Mouse (Mus musculus) c-Kit-positive CD71-positive TER-119-positive erythroid progenitor cells, embryonic 14.5 days (primary cell): ENCODE results near the gene E2f7.

Experiments
- DNase-seq: peaks from one replicate; pipeline ENCODE4 v3.0.0-alpha.2; 2013; ENCODE audit warnings: low spot score

E2f7 gene

DNA sequence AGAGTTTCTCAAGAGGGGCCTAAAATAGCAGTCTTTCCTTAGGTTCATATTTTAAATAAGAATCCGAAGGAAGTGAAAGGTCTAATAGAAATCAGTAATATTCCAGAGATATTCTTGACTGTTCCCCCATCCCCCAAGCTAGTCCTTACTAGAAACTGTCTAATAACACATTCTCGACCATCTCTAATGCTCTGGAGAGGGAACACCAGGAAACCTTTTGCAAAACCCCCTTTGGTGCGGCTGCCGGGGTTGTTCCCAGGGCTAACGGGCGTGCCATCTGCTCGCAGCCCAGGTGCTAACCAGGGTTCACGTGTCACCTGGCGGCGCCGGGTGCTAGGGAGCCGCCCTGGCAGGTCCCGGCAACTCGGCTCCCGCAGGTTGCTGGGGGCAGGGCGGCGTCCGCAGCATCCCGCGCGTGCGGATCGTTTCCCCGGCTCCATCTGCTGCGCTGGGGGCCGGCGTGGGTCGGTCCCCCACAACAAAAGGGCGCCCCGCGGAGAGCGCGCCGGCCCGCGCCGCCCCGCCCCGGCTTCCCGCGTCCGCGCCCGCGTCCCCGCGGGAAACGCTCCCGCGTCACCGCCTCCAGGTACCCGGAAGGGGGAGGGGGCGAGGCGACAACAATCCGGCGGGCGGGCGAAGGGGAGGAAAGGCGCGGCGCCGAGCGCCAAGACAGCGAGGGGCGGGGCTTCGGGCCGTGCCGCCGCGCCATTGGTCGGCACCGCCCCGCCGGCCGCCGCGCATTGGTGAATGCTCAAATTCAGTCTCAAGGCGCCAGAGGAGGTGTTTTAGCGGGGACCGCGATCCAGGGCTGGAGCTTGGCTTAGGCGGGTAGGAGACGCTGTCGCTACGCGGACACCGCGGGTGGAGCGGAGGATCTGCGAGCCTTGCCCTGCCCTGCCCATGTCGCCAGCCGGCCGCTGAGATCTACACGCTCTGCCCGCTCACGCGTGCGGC, at the start of gene E2f7:
TSS of gene E2f7 (plus strand) at position 754 of the 954 bp plus-strand sequence.
- peak; percentile 86 for DNase-seq

DNA sequence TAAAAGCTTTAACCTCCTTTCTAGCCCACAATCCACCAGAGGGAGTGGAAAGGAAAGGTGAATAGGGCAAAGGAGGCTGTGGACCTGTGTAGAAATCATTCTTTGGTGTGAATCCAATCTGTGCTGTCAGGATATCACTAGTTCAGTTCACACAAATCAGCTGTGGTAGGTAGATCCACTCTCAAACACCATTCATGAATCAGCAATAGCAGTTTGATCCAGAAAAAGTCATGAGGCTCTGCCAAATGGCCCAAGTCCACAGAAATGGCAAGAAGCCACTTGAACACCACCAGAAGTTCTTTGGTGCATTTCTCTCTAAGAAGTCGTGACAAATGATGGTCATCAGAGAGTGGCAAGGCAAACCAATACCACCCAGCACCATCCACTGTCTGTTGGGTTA, 44.0 kb upstream of the E2f7 start:
- DNase-seq: no peak

DNA sequence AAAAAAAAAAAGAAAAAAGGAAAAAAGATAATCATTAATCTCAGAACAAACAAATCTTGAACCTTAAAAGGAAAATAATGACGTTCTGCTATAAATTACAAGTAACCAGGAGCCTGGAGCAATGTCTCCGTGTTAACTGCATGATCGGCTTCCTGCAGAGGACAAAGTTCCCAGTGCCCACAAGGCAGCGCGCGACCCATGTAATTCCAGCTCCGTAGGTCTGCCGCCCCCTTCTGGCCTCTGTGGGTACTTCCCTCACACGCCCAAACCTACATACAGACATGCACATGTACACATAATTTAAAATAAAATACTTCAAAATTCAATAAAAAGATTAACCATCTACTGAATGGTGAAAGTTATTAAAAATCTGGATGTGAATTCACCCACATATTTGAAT, 39.6 kb upstream of the E2f7 start:
- DNase-seq: peak; percentile 6

DNA sequence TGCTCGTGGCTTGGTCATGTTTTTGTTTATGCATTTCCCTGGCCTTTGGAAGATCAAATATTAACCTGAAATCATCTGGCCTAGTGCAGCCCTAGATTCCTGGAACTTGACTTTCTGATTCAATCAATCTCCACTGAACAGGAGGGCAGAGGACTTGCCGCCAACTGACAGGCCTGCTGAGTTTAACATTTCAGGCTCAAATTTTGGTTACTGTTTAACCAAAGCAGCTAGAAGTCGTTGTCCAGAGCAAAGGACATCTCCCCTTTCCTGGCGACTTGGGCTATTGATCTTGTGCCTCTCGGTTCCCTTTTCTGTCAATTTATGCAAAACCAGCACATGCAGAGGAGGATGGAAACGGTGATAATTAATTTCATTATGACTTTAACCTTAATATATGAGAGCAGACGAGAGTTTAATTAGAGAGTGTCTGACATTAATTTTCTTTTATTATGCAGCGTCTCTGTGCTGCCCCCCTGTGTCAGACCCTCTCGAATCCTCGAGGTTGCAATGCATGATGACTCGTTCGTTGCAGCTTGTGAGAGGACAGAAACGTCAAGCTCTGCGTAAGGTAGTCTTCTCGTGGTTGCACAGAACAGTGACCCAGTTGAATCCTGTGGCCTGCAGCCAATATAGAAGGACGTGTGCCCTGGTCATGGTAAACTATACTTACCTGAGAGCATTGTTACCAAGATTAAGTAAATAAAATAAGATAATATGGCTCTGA, 37.7 kb upstream of the E2f7 start:
- DNase-seq: no peak

DNA sequence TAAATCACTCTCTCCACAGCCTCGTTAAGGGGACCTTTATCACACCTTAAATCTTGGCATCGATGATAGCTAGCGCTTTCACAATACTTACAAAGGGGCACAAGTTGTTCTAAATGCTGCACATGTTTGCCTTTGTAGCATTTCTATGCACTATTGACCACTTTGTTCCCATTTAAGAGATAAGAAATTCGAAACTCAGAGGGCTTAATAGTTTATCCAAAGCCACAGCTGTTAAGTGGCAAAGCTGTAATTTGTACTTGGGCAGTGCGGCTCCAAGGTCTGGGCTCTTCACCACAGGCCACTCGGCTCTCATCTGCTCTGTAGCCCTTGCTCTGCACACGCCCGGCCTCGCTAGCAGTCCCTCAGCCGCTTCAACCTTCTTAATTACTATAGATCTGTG, 28.4 kb upstream of the E2f7 start:
- DNase-seq: no peak

DNA sequence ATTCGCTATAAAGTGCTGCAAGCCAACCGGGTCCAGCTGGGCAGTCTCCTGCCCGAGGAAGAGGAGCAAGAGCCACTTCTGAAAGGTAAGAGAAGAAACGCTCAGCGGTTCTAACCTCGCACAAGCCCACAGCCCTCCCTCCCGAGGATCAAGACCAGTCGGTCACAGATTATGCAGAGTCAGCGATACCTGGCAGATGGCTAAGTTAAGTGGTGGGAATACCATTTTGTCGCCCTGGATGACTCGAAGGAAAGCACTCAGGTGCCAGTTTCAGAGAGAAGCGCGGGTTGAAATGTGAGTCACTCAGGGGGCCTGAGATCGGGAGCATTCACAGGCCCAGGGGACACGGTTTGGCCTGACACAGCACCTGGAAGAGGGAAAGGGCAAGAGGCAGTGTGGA, 18.8 kb upstream of the E2f7 start:
- no peak for DNase-seq

DNA sequence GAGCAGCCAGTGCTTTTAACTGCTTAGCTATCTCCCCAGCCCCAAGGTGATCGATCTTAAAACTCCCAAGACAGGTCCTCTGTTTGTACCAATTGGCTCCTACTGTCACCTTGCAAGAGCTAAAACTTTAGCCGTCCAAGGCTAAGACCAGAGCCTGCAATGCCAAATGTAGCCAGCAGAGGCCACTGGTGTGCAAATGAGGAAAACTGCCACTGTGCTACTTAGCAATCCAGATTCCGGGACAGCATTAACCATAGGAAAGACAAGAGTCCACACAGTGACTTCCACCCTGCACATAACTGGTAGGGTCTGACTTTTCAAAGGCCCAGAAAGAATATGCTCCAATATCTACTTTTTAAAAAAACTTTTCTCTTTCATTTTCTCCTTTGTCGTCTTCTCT, 17.4 kb upstream of the E2f7 start:
- DNase-seq: peak; percentile 49

DNA sequence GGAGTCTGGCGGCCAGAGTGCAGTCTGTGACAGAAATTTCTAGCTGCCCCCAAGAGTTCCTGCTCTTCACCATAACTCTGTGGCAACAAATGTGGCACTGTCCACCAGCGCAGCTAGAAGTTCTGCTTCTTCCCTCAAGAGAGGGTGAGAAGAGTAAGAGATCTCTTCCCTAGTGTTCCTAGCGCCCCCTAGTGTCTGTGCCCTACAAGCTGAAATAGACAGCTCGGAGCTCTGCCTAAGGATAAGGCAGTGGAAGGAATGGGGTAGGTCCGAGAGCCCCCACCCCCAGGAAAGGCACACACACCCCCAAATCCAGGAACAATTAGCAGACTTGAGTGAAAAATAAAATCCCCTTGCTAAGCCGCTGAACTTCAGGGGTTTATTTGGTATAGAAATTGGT, 11.9 kb upstream of the E2f7 start:
- DNase-seq: peak; percentile 53

DNA sequence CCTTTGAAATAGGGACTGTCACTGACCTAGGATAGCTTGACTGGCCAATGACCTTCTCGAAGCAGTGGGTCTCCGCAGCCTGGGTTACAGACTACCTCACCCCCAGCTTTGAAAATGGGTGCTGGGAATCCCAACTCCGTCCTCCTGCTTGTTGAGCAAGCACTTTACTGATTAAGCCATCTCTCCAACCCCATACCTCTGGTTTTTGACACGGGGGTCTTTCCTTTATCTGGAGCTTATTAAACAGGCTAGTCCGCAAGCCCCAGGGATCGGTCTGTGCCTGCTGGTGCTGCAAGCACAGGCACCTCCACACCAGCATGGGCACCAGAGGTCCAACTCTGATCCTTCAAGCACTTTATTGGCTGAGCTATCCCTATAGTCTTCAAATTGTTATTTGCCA, 1.5 kb upstream of the E2f7 start:
- no peak for DNase-seq

DNA sequence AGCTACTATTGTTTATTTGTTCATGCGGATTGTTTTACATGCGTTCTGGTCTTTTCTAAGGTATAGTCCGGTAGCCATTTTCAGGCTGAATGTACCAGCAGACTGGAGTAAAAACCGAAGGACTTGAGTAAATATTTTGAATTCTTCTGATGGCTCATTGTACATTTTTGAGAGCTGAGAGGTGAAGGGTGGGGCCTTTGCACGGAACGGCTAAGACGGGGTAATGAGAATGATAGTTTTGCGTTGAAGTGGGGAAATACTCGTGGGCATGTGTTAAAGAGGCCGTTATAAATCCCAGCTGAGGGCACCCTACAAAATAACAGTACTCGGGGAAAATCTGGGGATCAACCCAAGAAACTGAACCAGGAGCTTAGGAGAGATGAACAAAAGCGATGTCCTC, 1.1 kb upstream of the E2f7 start:
- no peak for DNase-seq

DNA sequence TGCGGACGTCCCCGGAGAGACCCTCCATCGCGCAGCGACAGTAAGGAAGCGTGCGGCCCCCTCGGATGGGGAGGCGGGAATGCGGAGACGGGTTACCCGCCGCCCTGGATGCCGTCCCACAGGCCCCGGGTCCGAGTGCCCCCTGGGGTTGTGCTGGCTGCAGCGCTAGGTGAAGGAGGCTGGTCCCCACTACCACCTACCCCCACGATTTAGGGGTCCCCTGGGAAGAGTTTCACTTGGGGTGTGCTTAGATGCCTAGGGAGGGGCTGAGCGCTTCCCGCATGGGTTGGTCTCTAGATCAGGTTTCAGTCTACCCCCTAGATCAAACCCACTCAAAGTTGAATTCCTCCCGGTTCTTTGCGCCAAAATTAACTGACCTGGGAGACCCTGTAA, 397 bp downstream of the E2f7 start:
- DNase-seq: peak; percentile 15

DNA sequence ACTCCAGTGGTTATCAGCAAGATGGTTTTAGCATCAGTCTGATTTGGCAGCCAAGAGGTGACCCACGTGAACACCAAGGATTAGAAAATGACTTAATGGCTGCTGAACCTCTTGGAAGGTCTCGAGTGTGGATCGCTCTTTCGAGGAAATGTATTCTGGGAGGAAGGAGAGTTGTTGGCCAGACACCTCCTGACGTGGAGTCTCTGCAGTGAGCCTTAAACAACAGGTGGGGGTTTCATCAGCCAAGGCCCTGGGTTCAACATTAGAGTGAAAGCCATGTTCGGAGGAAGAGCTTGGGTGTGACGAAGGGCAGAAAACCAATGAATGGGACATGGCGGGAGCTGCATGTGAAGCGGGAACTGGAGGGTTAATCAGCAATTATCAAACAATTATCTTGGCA, 3.8 kb downstream of the E2f7 start:
- no peak for DNase-seq

DNA sequence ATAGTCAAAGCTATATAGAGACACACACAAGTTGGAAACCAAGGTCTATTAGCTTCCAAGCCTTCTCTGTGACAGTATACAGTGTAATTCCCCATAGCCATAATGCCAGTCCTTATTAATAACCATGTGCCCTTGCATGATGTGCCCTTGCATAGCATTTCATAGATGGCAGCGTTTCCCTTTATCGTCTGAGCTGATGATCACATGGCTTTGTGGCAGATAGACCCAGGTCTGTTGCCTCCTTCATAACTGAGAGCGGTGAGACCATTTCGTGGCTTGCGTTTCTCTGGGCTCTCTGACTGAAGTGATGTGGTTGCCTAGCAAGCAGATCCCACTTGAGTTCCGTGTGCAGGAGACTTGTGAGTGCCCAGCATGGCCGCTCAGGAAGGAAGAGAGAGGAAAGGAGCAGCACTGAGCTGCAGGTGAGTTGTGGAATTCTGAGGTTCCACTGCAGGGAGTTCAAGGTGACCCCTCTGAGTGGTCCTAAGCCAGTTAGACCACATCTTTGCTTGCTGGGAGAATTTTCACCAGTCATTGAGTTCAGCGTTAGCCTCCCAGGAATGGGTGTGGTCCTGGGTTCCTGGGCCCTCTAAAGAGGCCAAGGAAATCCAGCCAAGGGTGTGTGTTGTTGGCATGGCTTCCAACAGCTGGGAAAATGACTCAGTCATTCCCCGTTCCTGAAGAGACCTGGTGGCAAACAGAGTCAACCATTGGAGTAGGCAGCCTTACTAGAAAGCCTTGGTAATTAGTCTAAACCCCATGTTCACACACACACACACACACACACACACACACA, 4.5 kb downstream of the E2f7 start:
- no peak for DNase-seq

DNA sequence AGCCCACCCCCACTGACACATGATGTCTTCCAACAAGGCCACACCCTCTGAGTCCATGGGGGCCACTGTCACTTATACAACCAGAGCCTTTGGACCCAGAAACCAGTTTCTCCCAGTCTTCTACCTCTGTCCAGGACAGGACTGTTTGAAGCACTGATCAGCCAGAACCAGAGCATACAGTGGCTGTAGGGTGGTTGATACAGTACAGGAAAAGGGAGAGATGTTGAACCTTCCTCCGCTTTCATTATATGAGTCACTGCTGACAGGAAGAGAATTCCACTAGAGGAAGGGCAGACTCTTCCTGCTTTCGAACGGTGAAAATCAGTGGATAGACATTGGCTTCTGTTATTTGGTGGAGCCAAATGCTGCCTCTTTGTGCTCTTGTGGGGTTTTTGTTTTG, 7.6 kb downstream of the E2f7 start:
- DNase-seq: no peak

DNA sequence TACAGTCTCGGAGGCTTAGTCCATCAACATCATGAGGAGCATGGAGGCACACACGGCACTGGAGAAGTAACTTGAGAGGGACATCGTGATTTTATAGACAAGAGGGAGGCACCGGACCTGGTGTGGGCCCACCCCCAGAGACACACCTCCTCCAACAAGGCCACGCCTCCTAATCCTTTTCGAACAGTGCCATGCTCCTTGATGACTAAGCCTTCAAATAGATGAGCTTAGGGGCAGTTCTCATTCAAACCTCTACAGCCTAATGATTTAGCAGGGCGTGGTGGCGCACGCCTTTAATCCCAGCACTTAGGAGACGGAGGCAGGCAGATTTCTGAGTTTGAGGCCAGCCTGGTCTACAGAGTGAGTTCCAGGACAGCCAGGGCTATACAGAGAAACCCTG, 10.3 kb downstream of the E2f7 start:
- DNase-seq: no peak

DNA sequence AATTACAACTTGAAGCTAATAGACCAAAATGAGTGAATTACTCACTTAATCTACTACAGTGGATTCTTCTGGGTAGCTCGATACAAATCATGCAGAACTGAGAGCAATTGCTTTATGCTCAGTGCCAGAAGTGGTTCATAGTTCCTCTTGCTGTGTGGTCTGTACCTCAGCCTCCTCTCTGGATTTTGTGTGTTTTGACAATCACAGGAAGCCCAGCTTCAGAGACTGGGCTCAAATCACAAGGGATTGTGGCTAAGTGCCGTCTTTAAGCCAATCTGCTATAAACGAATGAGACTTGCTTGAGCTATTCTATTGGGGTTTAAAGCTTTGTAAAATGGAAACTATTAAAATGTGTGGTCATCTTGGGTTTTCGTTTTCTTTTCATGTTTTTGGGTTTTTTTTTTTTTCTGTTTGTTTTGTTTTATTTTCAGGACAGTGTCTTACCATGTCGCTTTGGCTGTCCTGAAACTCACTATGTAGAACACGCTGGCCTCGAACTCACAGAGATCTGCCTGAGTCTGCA, 11.1 kb downstream of the E2f7 start:
- DNase-seq: no peak

DNA sequence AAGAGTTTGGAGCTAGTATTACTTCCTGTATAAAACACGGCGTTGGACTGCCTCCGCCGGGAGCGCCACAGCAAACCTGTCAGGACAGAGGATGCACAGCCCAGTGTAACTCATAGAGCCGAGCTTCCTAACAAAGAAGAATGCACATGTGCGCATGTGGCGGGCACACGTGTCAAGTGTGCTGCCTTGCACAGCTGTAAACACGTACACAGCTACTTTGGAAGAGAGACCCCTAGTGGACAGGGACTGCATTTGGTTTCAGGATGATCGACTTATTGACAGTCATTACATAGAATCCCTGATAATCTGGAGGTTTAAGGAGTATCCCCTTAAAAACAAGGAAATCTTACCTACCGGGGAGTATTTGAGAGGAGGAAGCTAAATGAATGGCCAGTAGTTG, 15.3 kb downstream of the E2f7 start:
- DNase-seq: peak; percentile 30

DNA sequence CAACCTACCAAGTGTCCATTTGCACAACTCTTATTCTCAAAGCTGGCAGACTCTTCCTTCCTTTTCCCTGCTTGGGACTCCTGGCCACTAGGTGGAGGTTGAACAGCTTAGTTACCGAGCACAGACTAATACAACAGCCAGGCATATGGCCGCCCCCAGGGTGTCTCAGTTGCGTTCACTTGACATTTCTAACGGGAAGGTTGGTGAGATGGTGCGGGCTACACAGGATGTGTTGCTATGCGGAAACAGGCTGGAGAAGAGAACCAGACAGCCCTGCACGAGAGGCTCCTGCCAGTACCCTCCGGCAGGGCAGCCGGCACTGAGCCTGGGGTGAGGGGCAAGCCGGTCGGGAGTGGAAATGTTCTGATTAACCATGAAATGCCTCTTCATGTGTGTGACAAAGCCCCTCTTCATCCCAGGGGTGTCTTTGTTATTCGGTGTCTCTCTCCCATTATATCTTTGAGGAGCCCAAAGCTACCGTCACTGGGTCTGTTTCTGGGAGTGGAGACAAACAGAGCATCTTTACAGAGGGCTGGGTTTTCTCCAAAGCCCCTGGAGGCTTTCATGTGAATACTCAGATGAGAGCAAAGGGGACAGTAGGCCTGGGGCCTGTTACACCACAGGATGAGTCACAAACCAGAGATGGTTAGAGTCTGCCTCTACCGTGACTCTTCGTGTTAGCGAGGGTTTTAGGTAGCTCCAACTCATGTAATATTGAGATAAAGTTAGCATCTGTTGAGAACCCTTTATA, 17.1 kb downstream of the E2f7 start:
- no peak for DNase-seq

DNA sequence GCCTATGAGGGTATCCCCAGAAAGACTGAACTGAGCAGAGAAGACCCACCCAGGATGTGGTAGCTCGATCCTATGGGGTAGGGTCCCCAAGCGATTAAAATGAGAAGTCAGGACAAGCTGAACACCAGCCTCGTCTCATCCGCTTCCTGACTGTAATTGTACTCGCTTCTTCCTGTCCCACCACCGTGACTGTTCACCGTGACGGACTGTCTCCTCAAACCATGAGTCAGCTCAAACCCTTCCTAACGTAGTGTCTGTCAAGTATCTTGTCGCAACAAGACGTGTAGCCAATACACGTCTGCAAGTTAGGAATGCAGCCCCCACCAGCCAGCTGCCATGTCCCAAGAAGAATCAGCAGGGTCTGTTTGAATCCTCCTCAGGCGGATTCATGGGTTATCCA, 18.2 kb downstream of the E2f7 start:
- DNase-seq: no peak

DNA sequence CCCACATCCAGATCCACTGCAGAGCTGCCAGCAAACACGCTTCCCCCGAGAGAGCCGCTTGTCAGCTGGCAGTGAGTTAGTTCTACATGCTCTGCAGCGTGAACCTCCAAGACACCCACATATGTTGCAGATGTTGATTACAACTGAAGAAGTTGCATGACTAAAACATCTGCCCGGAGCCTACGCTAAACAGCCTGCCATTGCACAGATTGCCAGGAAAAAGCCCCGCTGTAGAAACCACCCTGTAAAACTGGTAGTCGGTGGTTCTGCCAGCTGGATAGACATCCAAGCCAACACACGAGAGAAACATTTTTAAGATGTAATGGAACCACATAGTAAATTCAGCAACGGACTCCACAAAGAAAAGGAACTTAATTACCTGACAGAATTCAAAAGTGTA, 24.3 kb downstream of the E2f7 start:
- no peak for DNase-seq

DNA sequence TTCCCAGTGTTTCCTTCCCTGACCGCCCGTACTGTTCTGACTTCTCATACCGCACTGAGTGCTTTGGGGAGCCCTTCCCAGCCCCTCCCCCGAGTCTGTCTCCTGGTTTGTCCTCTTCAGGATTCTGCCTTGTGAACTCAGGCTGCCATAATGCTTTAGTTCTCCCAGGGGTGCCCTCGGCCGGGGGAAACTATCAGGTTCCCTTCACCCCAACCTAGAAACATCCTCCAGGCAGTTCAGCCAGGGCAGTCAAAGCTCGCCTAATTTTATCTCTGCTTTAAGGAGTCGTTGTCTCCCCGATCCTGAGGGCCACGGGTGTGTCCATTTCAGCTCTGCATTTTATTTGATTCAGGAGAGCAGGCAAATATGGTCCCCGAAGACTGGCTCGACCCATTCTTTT, 28.0 kb downstream of the E2f7 start:
- DNase-seq: no peak

DNA sequence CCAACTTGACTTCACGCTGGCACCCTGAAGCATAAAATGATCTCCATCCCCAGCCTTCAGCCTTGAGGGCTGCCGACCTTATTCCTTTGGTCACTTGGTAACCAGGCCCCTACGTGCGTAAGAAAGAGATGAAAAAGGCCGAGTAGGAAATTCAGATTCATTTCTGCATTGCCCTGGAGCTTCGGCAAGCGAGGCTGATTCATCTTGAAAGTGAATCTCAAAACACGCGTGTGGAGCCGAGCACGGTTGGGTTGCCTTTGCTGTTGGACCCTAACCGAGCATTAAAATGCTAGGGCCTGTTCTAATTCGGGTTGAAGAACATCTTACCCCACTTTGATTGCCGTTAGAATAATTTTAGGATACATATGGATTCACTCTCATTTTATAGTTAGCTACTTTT, 28.6 kb downstream of the E2f7 start:
- DNase-seq: no peak
